Mouse (Mus musculus): ENCODE data around the gene Arf5.

The Arf5 gene

DNA sequence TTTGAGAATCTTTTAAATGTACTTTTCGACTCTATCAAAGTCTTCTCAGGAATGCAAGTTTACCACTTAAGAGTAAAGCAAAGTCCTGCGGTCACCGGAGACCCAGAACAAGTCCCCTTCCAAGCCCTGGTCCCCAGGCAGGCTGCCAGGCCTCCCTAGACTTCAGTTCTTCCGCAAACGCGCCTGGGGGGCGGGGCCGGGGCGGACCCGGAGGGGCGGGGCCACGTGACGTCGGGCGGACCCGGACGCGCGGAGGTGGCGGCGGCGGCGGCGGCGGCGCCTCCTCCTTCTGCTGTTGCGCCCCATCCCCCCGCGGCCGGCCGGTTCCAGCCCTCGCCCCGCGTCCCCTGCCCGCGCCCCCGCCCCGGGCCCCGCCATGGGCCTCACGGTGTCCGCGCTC is at the start of gene Arf5:
Arf5 (plus strand) TSS at position 248 of the 400 bp plus-strand sequence.
- peak; percentile 93 for DNase-seq

DNA sequence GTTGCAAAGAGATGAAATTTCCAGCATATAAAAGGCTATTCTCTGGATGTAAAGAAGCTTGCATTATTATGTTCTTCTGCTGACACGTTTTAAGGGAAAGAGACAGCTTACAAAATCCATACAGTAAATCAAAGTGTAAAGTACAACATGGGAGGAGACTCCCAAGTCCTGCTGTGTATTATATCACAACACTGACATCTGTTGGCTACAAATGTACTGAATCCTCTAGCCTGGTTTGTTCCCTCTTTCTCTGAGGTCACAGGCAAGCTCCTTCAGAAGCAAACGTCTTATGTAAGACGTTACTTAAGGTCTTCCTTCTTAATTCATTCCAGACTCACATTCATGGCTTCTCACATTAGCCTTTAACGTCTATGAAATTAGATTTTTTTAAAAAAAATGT is 41.4 kb upstream of the Arf5 start:
- DNase-seq: no peak

DNA sequence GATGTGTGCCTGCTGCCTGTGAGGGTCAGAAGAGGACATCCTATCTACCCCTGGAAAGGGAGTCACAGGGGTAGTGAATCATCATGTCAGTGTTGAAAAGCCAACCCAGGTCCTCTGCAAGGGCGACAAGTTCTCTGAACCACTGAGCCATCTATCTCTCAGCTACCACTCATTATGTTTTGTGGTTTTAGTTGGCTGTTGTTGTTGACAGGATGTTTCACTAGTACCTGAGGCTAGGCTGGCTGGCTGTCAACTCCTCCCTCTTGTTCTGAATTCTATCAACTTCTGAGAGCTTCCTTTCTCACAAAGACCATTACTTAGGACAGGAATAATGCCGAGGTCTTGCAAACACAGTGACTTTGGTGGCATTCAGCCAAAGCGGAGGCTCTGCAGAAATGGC is 38.2 kb upstream of the Arf5 start:
- DNase-seq: no peak

DNA sequence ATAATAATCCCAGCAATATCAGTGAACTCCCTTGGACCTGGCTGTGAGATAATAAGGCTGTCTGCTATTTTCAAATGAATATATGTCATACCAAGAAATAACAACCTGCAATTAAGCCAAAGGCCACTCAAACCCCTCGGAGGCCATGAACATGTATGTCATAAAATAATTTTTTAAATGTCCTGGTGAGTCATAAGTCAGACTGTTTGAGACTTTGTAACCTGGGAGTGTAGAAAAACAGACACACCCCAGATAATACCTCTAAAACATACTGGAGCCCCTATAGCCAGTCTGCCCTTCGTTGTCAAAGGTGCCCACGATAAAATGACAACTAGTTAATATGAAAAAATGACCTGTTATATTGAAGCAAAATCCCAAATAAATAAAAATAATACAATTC is 34.3 kb upstream of the Arf5 start:
- DNase-seq: no peak

DNA sequence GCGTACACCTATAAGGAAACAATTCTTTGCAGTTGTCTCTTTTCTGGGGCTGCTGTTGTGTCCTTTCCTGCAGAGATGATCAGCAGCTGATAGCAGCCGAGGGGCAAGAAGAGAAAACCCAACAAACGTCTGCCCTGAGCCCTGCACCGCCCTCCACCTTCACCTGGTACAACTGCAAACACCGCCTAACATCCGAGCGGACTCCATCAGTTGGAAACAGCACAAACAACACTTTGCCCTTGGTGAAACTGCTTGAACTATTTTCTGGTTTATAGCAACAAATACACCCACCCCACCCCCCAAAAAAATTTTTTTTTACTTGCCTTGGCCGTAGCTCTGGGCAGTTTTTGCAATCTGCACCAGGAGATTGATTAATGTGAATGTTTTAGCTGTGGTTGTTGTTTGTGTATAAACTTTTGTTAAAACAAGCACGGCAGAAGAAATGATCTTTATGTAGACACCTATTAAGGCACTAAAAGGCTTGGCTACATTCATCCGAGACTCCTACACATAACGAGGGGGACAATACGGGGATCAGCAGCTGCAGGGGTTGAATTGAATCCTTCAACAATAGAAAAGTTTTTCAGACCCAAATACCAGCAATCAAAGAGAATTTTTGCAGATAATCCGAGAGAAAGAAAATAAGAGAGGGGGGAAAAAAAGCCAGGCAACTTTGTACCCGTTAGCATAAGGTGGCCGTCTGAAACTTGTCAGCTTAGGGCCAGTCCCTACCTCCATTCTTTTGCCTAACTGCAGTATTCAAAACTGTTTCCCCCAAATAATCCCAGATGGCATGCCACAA is 27.1 kb upstream of the Arf5 start:
- no peak for DNase-seq

DNA sequence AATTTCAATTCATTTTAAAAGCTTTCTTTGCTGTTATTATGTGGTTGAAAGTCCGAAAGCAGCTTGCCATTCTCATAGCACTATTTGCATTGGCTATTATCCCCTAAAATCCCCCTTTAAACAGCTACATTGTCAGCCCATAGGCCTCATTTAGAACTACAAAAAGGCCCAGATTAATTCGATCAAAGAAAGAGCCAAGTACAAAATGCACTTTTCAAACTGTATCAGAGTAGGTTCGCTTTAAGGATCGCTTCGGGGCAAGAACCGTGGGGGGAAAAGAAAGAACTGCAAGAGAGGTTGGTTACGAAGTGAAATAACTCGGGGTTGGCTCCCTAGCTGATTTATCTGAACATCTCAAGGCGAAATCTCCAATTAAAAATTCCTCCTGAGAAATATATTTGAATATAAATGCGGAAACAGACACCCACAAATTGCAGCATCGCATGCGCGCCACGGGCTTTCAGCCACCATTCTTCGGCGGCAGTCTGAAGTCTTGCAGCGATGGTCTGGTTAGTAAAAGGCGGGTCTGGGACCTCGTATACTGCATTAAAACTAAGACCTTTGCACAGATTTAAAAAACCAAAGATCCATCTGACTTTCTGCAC is 26.4 kb upstream of the Arf5 start:
- DNase-seq: no peak

DNA sequence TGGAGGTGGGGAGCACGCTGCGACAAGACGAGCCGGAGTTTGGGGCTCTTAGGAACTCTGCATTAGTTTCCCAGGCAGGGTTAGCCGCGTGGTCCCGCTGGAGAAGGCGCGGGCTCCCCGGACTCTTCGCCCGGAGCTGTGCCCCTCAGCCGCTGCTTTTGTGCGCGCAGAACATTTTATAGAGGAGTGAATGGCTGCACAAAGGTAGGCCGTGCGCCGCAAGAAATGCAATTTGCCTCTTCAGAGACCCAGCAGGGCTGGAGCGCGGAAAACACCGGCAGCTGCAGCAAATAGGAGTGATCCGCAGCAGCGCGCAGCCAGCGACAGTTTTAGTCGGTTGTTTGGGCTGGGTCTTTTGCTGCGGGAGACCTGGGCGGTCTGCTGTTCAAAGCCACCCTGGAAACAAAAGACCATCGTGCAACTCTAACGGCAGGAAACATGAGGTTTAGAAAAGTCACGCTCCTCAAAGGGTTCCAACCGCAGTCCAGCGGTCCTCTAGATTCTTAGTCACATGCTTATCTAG is 25.6 kb upstream of the Arf5 start, which contains the start of gene Zfp800:
Zfp800 (minus strand) TSS at position 325 of the 523 bp plus-strand sequence.
- no peak for DNase-seq

DNA sequence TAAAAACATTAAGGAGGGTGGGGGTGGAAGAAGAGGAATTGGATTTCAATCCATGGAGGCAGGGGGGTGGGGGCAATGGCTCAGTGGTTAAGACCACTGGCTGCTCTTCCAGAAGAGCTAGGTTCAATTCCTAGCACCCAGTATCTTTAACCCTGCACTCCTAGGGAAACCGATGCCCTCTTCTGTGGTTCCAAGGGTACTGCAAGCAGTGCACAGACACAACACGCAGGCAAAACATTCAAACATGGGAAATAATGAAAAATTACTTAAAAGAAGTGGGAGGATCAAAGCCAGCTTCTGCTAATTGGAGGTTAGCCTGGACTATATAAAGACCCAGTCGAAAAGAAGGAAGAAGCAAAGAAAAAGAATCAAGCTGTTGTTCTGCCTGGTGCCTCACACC is 24.6 kb upstream of the Arf5 start:
- no peak for DNase-seq

DNA sequence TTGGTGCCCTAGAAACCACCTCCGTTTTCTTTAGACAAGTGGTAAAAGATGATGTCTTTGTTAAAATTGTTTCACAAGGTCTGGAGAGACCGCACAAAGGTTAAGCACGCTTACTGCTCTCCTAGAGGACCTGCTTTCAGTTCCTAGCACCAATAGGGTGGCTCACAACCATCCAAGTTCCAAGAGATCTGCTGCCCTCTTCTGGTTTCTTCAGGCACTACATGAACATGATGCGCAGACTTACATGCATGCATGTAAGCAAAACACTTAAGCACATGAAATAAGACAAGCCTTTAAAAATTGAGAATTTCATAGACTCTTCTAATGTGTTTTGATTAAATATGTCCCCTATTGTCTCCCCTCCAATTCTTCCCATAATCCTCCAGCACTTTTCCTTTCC is 23.6 kb upstream of the Arf5 start:
- DNase-seq: no peak

DNA sequence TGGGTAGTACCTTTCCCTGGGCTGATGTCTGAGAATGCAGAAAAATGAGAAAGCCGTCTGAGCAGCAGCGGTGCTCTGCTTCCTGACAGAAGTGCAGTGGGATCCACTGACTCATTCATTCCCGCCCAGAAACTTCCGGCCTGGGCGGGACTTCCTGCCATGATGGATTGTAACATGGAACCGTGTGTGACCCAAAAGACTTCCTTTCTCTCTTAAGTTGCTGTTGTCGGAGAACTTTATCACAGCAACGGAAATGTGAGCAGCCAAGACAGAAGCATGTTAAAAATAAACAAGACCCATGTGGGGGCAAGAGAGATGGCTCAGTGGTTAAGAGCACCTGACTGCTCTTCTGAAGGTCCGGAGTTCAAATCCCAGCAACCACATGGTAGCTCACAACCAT is 13.3 kb upstream of the Arf5 start:
- no peak for DNase-seq

DNA sequence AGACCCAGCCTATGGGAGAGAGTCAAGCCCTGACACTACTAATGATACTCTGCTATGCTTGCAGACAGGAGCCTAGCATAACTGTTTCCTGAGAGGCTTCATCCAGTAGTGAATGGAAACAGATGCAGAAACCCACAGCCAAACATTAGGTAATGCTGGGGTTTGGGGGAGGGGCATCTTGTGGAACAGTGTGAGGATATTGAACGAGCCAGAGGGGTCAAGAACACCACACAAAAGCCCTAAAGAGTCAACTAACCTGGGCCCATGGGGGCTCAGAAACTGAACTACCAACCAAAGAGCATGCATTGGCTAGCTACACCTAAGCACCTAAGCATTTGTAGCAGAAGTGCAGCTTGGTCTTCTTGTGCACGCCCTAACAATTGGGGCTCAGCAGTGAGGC is 12.1 kb upstream of the Arf5 start:
- no peak for DNase-seq

DNA sequence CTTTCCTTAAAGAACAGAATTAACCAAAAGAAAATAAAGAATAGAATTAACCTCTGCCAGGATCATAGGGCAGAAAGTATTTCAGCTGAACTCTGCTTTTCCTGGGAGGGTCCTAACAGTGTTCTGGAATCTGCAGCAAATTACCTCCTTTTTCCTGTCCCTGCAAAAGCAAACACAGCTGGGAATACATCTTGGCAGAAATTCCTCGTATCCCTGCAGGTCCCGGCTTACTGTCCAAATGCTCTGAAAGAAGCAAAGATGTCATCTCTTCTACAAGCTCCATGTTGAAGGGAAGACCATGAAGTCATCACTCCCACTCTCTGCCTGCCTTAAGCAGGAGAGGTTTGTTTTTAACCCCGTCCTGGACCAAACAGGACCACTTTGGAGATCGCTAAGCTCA is 6.4 kb upstream of the Arf5 start:
- no peak for DNase-seq

DNA sequence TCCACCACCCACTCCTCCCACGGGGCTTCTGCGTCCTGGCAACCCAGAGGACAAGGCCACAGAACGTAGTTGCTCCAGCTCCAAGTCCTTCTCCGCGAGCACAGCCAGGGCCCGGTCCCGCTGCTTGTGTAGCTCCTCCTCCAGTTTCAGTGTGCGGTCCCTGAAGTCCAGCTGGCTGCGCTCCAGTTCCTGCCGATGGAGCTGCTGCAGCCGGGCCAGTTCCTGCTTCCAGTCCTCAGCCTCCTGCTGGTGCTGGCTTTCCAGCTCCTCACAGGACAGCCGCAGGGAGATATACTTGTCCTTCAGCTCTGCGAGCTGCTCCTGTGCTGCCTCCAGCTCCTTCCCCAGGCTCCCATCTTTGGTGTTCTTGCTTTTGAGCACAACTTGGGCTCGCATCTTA is 4.9 kb upstream of the Arf5 start:
- DNase-seq: peak; percentile 63

DNA sequence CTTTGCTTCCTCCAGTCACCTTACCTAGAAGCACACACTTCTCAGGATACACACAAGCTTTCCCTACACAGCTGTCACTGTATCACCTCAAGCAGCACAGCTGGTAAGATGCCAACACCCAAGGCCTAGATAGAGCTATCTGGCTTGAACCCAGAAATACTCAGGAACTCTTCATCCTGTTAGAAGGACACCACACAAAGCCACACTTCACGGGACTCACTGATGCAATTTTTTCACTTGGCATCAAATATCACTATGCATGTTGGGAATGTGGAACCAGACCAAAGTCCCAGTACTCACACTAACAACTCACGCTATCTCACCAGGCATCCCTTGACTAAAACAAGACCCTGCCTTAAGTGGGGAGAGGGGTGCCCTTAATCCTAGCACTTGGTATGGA is 3.7 kb upstream of the Arf5 start:
- no peak for DNase-seq

DNA sequence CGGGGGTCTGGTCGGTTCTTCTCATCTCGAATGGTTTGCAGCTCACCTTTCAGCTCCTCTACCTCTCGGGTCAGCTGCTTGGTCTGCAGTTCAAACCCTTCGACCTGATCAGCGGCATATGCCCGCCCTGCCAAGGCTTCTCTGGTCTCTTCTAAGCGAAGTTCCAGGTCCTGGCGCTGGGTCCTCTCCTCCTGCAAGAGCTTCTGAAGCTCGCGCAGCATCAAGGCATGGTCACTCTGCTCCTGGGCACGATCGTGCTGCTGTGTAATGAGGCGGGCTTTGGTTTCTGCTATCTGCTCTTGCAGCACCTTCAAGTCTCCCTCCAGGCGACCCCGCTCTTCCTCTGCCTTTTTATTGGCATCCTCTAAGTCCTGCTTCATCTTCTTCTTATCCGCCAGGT is 3.0 kb upstream of the Arf5 start:
- DNase-seq: no peak

DNA sequence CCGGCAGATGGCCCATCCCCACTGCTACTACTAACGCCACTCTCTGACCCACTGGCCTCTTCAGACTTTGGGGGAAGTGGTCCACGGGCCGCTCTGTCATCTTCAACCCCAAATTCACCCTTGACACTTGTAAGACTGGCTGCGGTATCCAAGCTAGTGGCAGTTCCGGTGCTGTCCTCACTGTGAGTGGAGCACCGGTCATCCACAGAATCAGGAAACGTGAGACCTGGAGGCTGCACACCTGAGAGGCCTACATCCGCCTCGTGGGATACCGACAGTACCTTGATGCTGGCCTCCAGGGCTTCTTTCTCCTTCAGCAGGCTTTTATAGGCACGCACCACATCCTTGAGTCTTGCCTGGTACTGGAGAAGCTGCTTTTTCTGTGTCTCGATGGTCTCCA is 2.5 kb upstream of the Arf5 start:
- no peak for DNase-seq

DNA sequence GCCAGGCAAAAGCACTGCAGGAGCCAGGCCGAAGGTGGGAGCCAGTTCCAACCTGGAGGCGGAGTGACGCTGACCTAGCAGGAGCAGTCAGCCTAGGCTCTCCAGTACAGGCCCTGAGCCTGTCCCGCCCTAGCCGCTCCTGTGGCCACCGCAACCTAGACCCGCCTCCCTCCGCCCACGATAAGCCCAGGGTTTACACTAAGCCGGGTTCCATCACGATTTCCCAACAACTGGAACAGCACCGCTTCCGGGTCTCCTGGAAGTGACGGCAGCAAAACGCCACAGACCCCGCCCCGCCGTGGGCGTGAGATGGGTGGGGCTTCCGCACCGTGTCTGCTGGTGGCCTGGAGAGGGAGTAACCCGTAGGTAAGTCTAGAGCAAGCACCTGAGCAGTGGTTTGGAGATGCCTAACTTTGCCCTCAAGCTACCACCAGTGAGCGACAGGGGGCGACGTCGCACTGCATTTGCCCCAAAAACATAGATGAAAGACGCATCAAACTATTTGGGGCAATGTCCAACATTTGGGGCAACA is 1.8 kb upstream of the Arf5 start:
- peak; percentile 94 for DNase-seq

DNA sequence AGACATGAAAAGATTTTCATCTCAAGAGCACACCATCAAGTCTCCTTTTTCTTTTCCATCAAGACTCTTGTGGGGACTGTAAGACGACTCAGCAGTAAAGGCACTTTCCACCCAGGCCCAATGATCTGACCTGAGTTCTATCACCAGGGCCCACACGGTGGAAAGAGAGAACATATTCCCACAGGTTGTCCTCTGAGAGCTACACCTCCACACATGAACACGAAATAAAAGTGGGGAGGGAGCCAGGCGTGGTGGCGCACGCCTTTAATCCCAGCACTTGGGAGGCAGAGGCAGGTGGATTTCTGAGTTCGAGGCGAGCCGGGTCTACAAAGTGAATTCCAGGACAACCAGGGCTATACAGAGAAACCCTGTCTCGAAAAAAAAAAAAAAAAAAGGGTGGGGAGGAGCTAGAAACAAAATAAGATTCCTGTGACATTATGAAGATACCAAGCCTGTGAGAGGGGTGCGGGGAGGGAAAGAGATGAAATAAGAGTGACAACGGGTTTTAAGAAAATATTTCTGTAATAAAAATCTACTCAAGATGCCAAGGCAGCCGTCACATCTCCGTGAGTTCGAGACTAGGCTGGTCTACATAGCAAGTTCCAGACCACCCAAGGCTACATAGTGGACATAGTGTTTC is 589 bp upstream of the Arf5 start:
- no peak for DNase-seq

DNA sequence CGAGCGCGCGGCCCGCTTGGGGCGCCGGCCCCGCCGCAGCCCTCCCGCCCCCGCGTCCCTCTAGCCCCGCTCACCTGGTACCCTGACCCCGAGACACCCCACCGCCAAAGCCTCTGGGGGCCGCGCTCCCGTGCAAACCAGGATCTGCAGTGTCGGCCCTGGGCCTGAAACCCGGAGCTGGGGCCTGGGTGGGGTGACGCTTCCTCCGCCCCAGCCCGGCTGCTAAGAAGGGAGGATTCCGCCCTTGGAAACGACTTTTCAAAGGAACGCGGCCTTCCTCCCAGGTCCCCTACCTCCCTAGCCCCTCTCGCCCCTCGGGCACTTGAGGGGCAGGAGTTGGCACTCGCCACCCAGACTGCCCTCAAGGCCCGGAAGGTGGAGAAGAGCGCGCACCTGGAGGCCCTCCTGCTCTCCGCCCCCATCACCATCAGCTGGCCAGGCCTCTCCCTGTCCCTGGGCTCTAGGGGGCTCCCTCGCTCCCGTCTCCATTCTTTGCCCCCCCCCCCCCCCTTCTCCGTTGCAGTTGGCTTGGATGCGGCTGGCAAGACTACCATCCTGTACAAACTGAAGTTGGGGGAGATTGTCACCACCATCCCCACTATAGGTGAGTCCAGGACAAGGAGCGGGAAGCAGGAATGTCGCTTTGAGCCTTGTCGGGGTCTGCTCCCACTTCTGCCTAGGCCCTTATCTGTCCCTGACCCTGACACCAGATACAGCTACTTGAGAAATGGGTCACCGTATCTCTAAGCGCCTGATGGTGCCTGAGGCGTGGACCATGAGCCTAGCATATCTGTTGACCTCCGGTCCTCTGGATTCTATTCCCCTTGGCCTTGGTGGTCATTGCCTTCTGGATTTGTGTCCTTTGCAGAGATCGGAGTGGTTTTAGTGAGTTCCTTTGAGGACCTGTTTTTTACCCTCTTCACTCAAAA is 671 bp downstream of the Arf5 start:
- peak; percentile 66 for DNase-seq

DNA sequence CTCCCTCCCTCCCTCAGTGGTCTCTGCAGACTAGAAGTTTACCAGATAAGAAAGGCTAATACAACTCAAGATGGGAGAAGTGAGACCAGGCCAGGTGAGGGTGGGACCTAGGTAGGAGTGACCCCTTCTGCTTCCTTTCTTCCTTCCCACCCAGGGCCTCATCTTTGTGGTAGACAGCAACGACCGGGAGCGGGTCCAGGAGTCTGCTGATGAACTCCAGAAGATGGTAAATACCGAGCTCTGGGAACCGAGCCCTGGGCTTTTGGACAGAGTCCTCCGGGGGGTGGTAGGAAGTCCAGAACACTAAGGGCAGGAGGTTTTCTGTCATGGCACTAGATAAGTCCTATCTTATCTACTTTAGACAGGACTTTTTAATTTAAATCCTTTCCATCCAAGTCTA is 1.7 kb downstream of the Arf5 start:
- DNase-seq: no peak

DNA sequence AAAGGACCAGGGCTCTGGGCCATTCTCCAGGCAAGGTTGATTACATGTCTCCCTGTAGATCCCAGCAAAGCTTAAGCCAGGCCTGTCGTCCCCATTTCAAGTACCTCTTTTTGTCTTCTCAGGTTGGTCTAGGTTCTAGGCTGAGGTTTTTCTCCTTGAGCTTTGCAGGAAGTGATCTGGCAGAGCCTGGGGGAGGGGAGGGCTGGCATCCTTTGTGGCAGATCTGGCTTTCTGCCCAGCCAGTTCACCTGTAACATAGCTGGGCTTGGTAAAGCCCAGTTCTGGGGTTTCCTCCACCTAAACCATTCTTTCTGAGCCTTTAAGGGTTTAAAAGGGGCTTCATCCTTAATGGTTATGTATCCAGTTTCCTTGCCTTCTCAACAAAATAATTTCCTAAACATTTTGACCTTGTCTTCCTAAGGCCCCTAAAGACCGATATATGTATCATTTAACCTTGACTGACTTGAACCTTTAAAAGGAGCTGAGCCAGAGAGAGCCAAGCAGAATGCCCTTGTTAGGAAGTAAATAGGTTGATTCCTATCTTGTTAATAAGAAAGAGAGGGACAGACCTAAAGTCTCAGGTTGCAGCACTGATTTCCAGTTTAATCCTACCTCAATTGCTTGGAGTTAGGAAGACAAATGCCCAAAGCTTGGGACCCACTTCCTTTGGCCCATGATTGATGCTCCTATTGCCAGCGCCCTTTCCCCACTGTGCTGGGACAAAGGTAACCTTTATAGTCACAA is 3.9 kb downstream of the Arf5 start, which contains the start of gene Fscn3:
Fscn3 (plus strand) TSS at position 694 of the 744 bp plus-strand sequence.
- DNase-seq: no peak

DNA sequence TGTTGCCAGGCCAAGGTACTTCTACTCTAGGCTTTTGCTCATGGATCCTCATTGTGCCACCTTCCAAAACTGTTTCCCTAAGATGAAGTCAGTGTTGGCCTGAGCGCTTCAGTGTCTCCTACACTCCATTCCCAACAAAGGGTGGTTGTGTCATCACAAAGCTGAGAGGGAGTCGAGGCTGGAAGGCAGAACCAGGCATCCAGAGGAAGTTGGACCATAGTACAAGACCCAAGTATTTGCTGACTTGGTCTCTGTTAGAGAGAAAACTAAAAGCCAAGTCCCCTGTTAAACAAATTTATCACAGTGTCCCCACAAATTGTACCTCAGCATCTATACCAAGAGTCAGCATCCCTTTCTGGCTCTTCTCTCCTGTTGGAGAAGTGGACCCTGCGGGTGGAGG is 4.9 kb downstream of the Arf5 start, which contains the start of gene Gcc1:
Gcc1 (minus strand) TSS at position 101 of the 400 bp plus-strand sequence.
- DNase-seq: no peak
